Mouse (Mus musculus) monocyte, adult 2 months (primary cell): ENCODE results near the gene Syncrip.
"Not testable (repeated sequence)": the region's sequence is repeated elsewhere in the genome, so short reads cannot be mapped to it uniquely, and the experiment has no call there.

Source experiments
- DNase-seq, 2 experiments: peaks; one replicate each; pipeline ENCODE4 v3.0.0; 2022; ENCODE audit warnings: low spot score in 2 of 2, low read depth in 1 of 2

Gene Syncrip

GRCm38 (mm10) chr9:88482829-88483396 is 539 bp upstream of the Syncrip start:
- DNase-seq: peak; percentile 52 to 73

GRCm38 (mm10) chr9:88481791-88482160 is 598 bp downstream of the Syncrip start:
- peak in 1 of 2 experiments; percentile 33 for DNase-seq

- DNase-seq: peak in 1 of 2 experiments; percentile 0
These were observed 1.1 kb downstream of the Syncrip start for GRCm38 (mm10) chr9:88481061-88481790.

- DNase-seq: no peak
These were observed 2.3 kb downstream of the Syncrip start for GRCm38 (mm10) chr9:88480120-88480519.

- DNase-seq: no peak
These were observed 6.2 kb downstream of the Syncrip start for GRCm38 (mm10) chr9:88476138-88476537.

GRCm38 (mm10) chr9:88461017-88461416 is 21.4 kb downstream of the Syncrip start:
- DNase-seq: not testable (repeated sequence)

GRCm38 (mm10) chr9:88439991-88440390 is 42.4 kb downstream of the Syncrip start:
- DNase-seq: no peak

GRCm38 (mm10) chr9:88439238-88439600 is 43.2 kb downstream of the Syncrip start:
- no peak for DNase-seq

GRCm38 (mm10) chr9:88438555-88439237 is 43.7 kb downstream of the Syncrip start, which contains the start of gene Snx14:
TSS of gene Snx14 (minus strand) at chr9:88438958.
- peak; percentile 77 to 89 for DNase-seq

- no peak for DNase-seq
These were observed 44.2 kb downstream of the Syncrip start for GRCm38 (mm10) chr9:88438237-88438554.

- no peak for DNase-seq
These were observed 44.8 kb downstream of the Syncrip start for GRCm38 (mm10) chr9:88437342-88438236.

GRCm38 (mm10) chr9:88424356-88424755 is 58.0 kb downstream of the Syncrip start:
- no peak for DNase-seq

GRCm38 (mm10) chr9:88422428-88422827 is 59.9 kb downstream of the Syncrip start:
- no peak for DNase-seq

- DNase-seq: no peak
These were observed 65.6 kb downstream of the Syncrip start for GRCm38 (mm10) chr9:88416752-88417151.

- no peak for DNase-seq
These were observed 72.4 kb downstream of the Syncrip start for GRCm38 (mm10) chr9:88409978-88410377.

- DNase-seq: no peak
These were observed 77.9 kb downstream of the Syncrip start for GRCm38 (mm10) chr9:88404515-88404914.

- DNase-seq: peak; percentile 48 to 64
These were observed 78.3 kb downstream of the Syncrip start for GRCm38 (mm10) chr9:88404088-88404487.

- DNase-seq: no peak
These were observed 83.9 kb downstream of the Syncrip start for GRCm38 (mm10) chr9:88398461-88398860.
